34 mouse cellular contexts compared by ENCODE assay signal in the genomic region with DNA sequence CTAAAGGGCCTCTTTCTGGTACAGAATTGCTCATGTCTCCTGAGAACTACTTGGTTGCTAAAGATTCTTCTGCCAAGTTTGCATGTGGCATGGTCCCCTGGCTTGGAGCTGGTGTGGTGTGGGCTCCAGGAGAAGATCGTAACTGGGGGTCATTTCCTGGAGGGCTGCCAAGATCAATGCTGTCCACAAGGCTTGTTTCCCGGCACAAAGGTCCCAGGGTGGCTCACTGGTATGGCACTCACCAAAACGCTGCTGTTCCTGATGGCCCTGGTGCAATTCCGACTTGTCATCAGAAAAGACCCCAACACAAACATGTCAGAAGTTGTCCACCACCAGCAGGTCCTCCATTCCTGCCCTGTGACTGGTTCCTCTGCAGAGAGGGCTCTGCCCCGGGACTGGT. TPM values are rescaled to one million over a fixed set of nuclear protein-coding genes. Genes with fewer than 3 reads are reported as not detected.
"Had no signal": no experiment of that assay in that cellular context is flagged by ENCODE, and none has a peak within 500 bp of the region (broad histone marks: within the 10 kb centered on the region; RNA-seq: fewer than 3 reads in every experiment).

No protein-coding gene starts in this region.

- H3K27me3 ChIP-seq: heart, embryonic 13.5 days; heart, embryonic 15.5 days; hindbrain, embryonic 12.5 days; hindbrain, embryonic 13.5 days; hindbrain, embryonic 15.5 days; intestine, embryonic 15.5 days; kidney, embryonic 15.5 days had no signal

- ATAC-seq: hindbrain, embryonic 16.5 days; hindbrain, postnatal 0 days; inflammation-experienced regulatory T-cells, adult 6 months; intestine, embryonic 15.5 days; intestine, embryonic 16.5 days; intestine, postnatal 0 days had no signal

- H3K36me3 ChIP-seq: heart, embryonic 13.5 days; heart, embryonic 15.5 days; hindbrain, embryonic 10.5 days; hindbrain, embryonic 12.5 days; hindbrain, embryonic 13.5 days; hindbrain, embryonic 15.5 days; intestine, embryonic 15.5 days; kidney, embryonic 15.5 days had no signal

- H3K4me1 ChIP-seq: heart, embryonic 13.5 days; heart, embryonic 15.5 days; hindbrain, embryonic 10.5 days; hindbrain, embryonic 12.5 days; hindbrain, embryonic 13.5 days; hindbrain, embryonic 15.5 days; intestine, embryonic 15.5 days; kidney, embryonic 15.5 days had no signal

- DNase-seq: heart, postnatal 10 days; heart, postnatal 14 days; heart, postnatal 36 days; kidney, adult 11 months; kidney, adult 18-20 months; kidney, adult 2 months; kidney, adult 8-10 months; kidney, adult 9 months; kidney, postnatal 10 days; kidney, postnatal 14 days; kidney, postnatal 25 days; kidney, postnatal 36 days; kidney, postnatal 4 days; layer of hippocampus, adult 9-11 months; layer of hippocampus, postnatal 36 days had no signal

- H3K4me3 ChIP-seq: heart, embryonic 13.5 days; heart, embryonic 15.5 days; hindbrain, embryonic 10.5 days; hindbrain, embryonic 12.5 days; hindbrain, embryonic 13.5 days; hindbrain, embryonic 15.5 days; intestine, embryonic 15.5 days; kidney, embryonic 15.5 days; layer of hippocampus, adult 2 months; left cerebral cortex, adult 2 months had no signal

- H3K9me3 ChIP-seq: heart, embryonic 13.5 days; heart, embryonic 15.5 days; hindbrain, embryonic 13.5 days; hindbrain, embryonic 15.5 days; intestine, embryonic 15.5 days; kidney, embryonic 15.5 days had no signal

- H3K27ac ChIP-seq: heart, embryonic 13.5 days; heart, embryonic 15.5 days; hindbrain, embryonic 10.5 days; hindbrain, embryonic 12.5 days; hindbrain, embryonic 13.5 days; hindbrain, embryonic 14.5 days; hindbrain, embryonic 15.5 days; hindbrain, postnatal 0 days; intestine, embryonic 15.5 days; kidney, embryonic 15.5 days; kidney, postnatal 0 days; layer of hippocampus, adult 2 months; left cerebral cortex, adult 2 months had no signal

- H3K4me2 ChIP-seq: heart, embryonic 11.5 days; heart, embryonic 13.5 days; heart, embryonic 15.5 days; hindbrain, embryonic 12.5 days; hindbrain, embryonic 13.5 days; hindbrain, embryonic 14.5 days; hindbrain, embryonic 15.5 days; intestine, embryonic 15.5 days; kidney, embryonic 15.5 days had no signal

- H3K9ac ChIP-seq: heart, embryonic 13.5 days; heart, embryonic 15.5 days; hindbrain, embryonic 12.5 days; hindbrain, embryonic 13.5 days; hindbrain, embryonic 14.5 days; hindbrain, embryonic 15.5 days; intestine, embryonic 15.5 days; kidney, embryonic 15.5 days had no signal

RNA-seq across cellular contexts. Expression of a gene that starts 44.1 kb away (rescaled TPM):
- total RNA-seq: hematopoietic stem cell, adult 5-6 weeks had no signal
- polyA plus RNA-seq: inflammation-experienced regulatory T-cells, adult 6 months had no signal
